Mouse (Mus musculus) 3T3-L1 (cell line): ENCODE measurements at regions not wholly inside any gene's neighbourhood (a gene's known extent, or its start where the extent isn't known, plus 50 kb on each side); places are given as distances from the start of the nearest gene placed in this dataset.

ENCODE experiments used
- DNase-seq: peaks from one replicate; pipeline ENCODE4 v3.0.0-alpha.2; 2015; ENCODE audit warnings: low read depth, low spot score

DNA sequence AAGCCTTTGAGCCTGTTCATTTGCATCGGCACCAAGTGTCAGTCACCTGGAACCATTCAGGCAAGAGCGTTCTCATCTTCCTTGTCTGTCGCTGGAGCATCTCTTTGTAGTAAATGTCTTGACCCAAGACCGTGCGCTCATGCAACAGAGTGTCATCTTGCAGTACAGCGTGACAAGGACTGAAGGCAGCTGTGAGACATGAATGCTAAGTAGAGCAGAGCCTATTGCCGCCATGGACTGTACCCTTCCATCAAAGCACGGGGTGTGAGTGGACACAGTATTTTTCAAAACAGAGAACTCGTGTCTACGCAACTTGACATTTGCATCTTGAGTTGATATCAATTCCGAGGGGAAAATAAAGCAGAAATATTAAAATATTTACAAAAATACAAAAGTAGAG, 287.4 kb upstream of the Gpc5 start:
- no peak for DNase-seq

GRCm38 (mm10) chr14:114808621-114809020, 283.4 kb upstream of the Gpc5 start:
- DNase-seq: no peak

DNA sequence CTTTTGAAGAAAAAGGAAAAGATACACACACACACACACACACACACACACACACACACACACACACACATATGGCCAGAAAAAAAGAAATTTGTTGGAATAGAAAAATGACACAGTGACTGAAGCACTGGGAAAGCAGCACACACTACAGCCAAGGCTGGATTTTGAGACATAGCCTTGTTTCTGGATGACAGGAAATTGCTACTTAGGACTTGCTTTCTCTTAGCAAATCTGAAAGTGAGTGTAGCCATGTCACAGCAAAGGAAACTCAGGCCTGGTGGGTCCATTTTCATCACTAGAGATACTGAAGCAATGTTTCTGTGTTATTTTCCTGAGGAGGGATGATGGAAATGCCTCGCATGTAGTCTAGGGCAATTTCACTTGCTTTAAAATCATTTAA, 271.3 kb upstream of the Gpc5 start:
- no peak for DNase-seq

DNA sequence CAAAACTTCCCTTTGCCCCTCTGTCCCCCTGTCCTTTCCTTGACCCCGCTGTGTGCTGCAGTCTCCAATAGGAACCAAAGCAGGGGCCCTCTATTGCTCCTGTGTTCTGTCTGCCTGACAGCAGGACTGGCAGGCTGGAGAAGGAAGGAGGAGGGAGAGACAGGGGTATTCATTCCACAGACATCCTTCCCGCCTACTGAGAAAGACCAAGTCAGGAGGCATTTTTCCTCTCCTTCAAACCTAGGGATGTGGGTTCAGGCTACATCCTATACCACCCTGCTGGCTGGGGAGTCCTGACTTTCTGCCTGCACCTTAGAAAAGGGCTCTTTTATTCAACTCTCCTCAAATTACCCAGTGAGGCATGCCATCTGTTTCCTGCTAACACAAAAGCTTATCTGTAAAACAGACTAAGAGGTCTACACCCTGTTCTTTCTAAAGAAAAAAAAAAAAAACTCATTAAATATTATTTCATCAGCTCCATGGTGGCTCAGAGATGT, 270.9 kb upstream of the Gpc5 start:
- no peak for DNase-seq

GRCm38 (mm10) chr14:114821672-114822071, 270.3 kb upstream of the Gpc5 start:
- DNase-seq: no peak

DNA sequence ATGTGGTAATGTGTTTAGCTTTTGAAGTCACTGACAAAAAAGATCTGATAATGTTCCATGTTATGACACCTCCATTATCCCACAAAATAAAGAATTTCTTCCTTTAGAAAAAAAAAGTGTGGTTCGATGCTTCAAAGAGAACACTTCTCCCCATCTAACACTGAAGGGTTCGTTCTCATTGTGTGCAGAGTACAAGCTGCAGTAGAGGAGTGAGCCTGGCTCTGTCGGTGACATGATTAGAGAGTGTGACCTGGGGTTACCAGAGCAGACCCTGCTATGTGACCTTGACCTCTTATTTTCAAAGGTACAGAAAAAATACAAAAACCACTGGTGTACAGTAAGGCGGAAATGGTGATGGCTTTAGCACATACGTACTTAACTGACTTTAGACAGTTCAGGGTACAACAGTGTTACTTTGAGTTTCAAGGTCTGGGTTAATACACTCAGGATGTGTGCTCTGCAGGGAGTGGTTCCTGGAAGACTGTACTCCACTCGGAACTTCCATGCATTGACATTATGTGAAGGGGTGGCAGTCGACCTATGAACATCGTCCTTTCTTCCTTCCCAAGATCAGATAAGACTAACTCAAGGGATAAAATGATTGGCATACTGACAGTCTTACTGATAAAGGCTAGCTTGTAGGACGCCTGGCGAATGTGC, 265.2 kb upstream of the Gpc5 start:
- no peak for DNase-seq

- no peak for DNase-seq
These were observed 262.7 kb upstream of the Gpc5 start for GRCm38 (mm10) chr14:114829310-114829709.

- no peak for DNase-seq
These were observed 259.0 kb upstream of the Gpc5 start for GRCm38 (mm10) chr14:114832987-114833386.

GRCm38 (mm10) chr14:114836723-114837349, 255.2 kb upstream of the Gpc5 start:
- no peak for DNase-seq

DNA sequence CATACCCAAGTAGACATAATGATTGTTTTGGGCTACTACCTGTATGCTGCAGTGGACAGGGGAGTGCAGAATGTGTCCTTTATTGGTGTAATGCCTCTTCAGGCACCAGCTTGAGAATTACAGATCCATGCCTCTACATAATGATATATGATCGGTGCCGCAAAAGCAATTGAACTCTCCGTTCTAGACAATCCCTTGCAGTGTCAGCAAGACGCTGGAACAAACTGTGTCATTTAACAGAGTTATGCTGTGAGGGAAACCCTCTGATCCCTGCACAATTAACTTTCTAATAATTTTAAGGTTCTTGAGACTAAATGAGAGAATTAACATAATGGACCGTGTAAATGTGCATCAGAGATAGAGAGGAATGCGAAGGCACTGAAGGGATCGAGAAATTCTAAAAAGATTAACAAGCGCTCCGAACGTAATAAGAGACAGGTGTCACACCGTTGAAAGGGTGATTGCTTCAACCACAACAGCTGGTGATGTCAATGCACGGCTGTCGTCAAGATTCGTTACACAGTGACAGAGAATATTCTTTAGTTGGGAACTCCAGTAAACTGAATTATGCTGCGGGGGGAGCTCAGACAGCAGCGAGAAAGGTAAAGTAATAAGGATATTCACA, 254.3 kb upstream of the Gpc5 start:
- DNase-seq: no peak

GRCm38 (mm10) chr14:114839340-114839903, 252.6 kb upstream of the Gpc5 start:
- DNase-seq: no peak

DNA sequence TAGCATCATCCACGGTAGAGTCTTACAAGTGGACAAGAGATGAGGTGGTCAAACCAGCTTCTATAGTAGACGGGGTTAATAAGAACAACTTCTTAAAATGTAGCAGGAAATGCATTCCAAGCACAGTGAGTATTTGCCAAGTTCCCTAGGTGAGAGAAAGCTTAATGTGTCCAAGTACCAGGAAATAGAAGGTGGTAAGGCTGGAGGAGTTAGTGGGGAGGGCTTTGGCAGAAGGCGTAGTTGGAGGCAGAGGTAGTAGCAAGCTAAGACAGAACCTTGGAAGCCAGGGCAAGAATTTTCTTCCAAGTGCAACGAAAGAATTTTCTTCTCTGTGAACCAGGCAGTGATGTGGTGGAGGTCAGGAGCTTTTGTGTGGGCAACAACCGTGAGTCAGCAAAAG, 251.2 kb upstream of the Gpc5 start:
- DNase-seq: no peak

DNA sequence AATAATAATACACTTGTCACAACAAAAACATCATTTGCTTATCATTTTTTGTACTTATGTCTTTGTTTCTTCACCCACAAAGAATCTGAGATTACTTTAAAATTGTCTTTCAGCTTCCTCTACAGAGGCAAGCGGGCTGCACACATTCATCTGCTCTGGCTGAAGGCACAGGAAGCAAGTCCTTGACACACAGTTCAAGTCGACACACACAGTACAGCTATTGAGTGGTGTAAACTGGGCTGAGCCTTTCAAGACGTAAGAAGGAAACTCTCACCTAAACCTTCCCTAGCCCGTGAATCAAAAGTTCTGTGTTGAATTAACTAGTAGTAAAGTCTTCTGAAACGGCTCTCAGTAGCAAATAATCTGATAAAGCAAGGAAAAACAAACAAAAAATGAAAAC, 250.5 kb upstream of the Gpc5 start:
- DNase-seq: no peak

DNA sequence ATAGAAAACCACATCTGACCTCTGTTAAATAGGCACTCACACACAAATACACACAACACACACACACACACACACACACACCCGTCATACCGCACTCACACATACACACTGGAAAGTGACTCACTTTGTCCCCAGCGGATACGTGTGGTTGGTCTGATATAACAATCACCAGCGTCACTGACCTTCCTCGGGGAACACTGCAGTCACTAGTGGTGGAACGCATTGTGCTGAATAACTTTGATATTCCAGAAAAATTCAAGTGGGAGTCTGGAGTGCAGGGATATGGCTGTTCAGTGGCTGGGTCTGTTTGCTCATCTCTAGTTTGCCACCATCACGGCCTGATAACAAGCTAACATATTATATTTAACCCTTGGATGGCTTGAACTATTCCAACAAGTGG, 249.7 kb upstream of the Gpc5 start:
- no peak for DNase-seq

DNA sequence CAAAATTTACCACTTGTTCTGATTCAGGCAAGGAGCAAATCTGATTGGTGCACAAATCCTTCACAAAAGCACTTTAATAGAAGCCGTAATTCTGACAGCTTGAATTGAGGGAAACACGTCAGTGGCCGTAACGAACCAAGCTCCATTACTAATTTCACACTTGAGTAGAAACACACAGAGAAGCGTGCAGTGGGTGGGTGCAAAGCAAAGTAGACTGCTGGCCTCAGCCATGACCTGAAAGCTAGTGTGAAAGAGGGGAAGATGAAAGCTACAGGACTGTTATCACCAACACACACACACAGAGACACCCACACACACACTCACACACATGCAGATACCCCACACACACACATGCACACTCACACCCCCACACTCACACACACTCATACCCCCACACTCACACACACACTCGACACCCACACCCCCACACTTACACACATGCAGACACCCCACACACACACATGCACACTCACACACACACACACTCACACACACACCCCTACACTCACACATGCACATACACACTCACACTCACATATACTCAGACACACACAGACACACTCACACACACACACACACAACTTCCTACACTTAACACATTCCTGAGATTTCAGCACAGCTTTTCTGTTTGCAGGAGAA, 248.8 kb upstream of the Gpc5 start:
- no peak for DNase-seq

DNA sequence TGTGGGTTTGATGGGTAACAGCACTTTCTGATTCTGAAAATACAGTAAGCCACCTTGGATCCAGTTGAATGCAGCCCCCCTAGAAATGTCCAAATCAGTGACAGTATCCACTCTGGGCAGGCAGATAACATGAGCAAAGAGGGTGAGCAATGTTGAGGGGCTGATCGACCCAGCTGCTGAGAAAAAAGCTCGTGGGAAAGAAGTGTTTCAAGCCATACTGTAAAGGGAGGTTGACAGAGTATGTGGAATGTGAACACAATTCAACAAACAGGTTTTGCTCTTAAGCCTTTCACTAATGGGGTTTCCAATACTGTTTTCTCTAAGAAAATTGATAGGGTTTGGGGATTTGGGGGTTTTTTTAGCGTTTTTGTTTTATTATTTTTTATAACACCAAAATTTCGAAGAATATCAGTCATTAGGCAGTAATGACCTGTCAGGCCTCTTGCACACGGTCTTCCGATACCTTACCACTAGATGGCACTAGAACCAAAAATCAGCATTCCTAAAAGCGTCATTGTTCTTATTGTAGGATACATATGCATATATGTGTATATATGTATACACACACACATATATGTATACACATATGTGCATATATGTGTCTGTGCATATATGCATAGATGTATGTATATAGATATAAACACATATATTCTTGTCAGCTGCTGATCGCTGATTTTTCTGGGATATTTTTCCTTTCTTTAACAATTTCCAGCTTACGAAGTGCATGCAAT, 237.5 kb upstream of the Gpc5 start:
- DNase-seq: peak; percentile 54

GRCm38 (mm10) chr14:114855055-114855740, 236.8 kb upstream of the Gpc5 start:
- no peak for DNase-seq

DNA sequence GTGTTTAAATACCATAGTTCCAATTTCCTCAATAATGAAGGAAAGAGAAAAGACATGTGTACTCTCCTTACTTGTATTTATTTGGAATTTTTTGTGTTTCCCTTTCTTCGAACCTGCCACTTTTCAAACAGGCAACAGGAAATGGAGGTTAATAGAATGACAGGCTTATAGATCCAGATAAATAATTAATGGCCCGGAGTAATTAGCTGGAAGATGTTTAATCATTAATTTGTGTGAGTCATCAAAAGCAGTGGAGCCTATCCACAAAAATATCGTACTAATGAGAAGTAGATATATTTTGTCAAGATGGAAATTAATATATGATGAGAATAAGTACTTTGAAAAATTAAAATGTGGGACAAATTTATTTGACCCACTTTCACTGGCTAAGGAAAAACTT, 236.3 kb upstream of the Gpc5 start:
- no peak for DNase-seq

- DNase-seq: no peak
These were observed 235.6 kb upstream of the Gpc5 start for GRCm38 (mm10) chr14:114856243-114857031.

GRCm38 (mm10) chr14:114857171-114857570, 234.8 kb upstream of the Gpc5 start:
- DNase-seq: no peak
